Mouse (Mus musculus): ENCODE measurements around the gene Kbtbd8. TPM values are rescaled to one million over a fixed set of nuclear protein-coding genes. Genes with fewer than 3 reads are reported as not detected.

Gene Kbtbd8
- polyA plus RNA-seq, 1 experiment from 2014 or later = 11.3 TPM

Other genes with a start within 250 kb of the Kbtbd8 start
- gene Gm10234, start 204.9 kb downstream of the Kbtbd8 start, polyA plus RNA-seq (2016; fragmentation: Nextera tagmentation; extraction: Ambion mirVana) = not detected in 2 replicates